Mouse (Mus musculus): ENCODE data around the gene Sdk1.

DNA sequence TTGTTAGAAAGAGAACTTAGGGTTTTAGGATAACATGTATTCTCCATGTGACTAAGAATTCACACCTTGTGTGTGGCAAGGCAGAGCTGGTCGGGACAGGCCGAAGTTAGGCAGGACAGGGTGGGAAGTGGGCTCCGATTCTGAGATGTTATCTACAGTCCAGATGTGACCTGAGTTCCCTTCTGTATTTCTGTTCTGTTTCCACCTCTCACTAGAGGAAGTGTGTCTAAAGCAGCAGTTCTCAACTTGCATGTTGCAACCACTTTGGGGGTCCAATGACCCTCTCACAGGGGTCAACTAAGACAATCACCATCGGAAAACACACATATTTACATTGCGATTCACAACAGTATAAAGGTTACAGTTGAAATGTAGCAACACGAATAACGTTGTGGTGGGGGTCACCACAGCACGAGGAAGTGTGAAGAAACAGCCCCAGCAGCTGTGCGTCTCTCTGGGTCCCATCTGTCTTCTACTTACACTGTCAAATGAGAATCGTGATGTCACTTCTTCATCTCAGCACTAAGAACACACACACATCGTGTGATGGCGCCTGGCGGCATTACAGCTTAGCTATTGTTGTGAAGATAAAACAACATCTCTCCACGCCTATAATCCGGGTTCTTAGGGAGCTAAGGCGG, 583.6 kb downstream of the Sdk1 start:
- TF ChIP-seq UBTF (IDR thresholded peaks at IDR 0.05; ENCODE audit: borderline replicate concordance, insufficient read depth, low read depth, low read length) (no peak), NRF1 (IDR thresholded peaks at IDR 0.05; ENCODE audit: insufficient read depth, low read depth, low read length, poor library complexity, severe bottlenecking) (no peak), USF2 (IDR thresholded peaks at IDR 0.05; ENCODE audit: borderline replicate concordance in 1 of 2, insufficient read depth in 1 of 2, low read depth in 1 of 2, low read length in 2 of 2) (no peak), ZNF384 (IDR thresholded peaks at IDR 0.05; ENCODE audit: low read depth, low read length) (no peak), ELF1 (IDR thresholded peaks at IDR 0.05; ENCODE audit: low read depth, low read length) (no peak), CTCF (IDR thresholded peaks at IDR 0.05 in 2 of 3, conservative IDR thresholded peaks at IDR 0.05 in 1 of 3; ENCODE audit: control insufficient read depth in 1 of 3, insufficient read depth in 1 of 3, low read depth in 2 of 3, low read length in 3 of 3, poor library complexity in 1 of 3, severe bottlenecking in 1 of 3) (no peak), POLR2A (IDR thresholded peaks at IDR 0.05; ENCODE audit: control insufficient read depth in 1 of 2, insufficient read depth in 1 of 2, low read depth in 1 of 2, low read length in 2 of 2, poor library complexity in 1 of 2) (no peak)

Measured in MEL (cell line).